Mouse (Mus musculus): Measurements from ENCODE around the gene Ptma.

- TF ChIP-seq POLR2A (IDR thresholded peaks at IDR 0.05; ENCODE audit: low read depth, low read length) (no peak), CTCF (IDR thresholded peaks at IDR 0.05; ENCODE audit: borderline replicate concordance, insufficient read depth, low read length) (peak; percentile 24; the same call in 1 of the 2 replicates)
Measured at GRCm38 (mm10) chr1:86528571-86529180, 2.1 kb downstream of the Ptma start.
